Comparison of ENCODE assay signal across 15 mouse cellular contexts in genomic region chr3:95682878-95683277, GRCm38 (mm10). TPM values are rescaled to one million over a fixed set of nuclear protein-coding genes. Genes with fewer than 3 reads are reported as not detected.
A peak's percentile ranks its signal among the peaks of the same experiment; 100 is the strongest.
DNase-seq lines count a peak whose midpoint lies in the region; TF ChIP-seq lines count a peak whose summit lies in the region.
"Had no signal": no experiment of that assay in that cellular context is flagged by ENCODE, and none has a peak within 500 bp of the region (broad histone marks: within the 10 kb centered on the region; RNA-seq: fewer than 3 reads in every experiment).

No protein-coding gene starts in this region.

- 56% methylated on average over 5 of the region's 5 CpGs for WGBS in heart, embryonic 10.5 days

- H3K4me3 ChIP-seq in heart, embryonic 10.5 days: no peak overlapping the region
- H3K4me3 ChIP-seq in layer of hippocampus, adult 2 months: no peak overlapping the region
- H3K4me3 ChIP-seq: forebrain, embryonic 10.5 days; hindbrain, embryonic 13.5 days; limb, embryonic 13.5 days had no signal

- peaks cover 81% of the 10 kb centered on the region for H3K4me1 ChIP-seq in heart, embryonic 10.5 days

- no peaks in the 10 kb centered on the region for H3K27me3 ChIP-seq in heart, embryonic 10.5 days (ENCODE audit: insufficient read depth, poor library complexity, severe bottlenecking)
- H3K27me3 ChIP-seq: limb, embryonic 13.5 days had no signal

- H3K9me3 ChIP-seq in heart, embryonic 10.5 days: no peaks in the 10 kb centered on the region
- H3K9me3 ChIP-seq: forebrain, embryonic 10.5 days; hindbrain, embryonic 13.5 days; limb, embryonic 13.5 days had no signal

- no peak for DNase-seq in heart, embryonic 10.5 days (ENCODE audit: low spot score)
- no peak for DNase-seq in heart, adult 9 months (ENCODE audit: low spot score in 2 of 2)
- DNase-seq in layer of hippocampus, adult 2 months (ENCODE audit: low spot score in 2 of 2): no peak
- DNase-seq in layer of hippocampus, postnatal 10 days (ENCODE audit: low spot score in 2 of 2): no peak
- DNase-seq in ES-CJ7 (ENCODE audit: low read depth, low spot score): peak; percentile 46
- DNase-seq in induced T-regulatory cell, adult 2 months (ENCODE audit: low read depth): peak; percentile 22
- DNase-seq in cerebellum, adult 9-10 months: no peak
- DNase-seq: adrenal gland, postnatal 25 days; cerebellum, adult 11-12 months; cerebellum, postnatal 25 days; forebrain, postnatal 0 days; retina, postnatal 1 day had no signal

- peak overlapping the region; percentile 67; the same call in 1 of the 2 replicates for H3K27ac ChIP-seq in heart, embryonic 10.5 days
- no peak overlapping the region for H3K27ac ChIP-seq in layer of hippocampus, adult 2 months
- H3K27ac ChIP-seq: hindbrain, embryonic 13.5 days had no signal

- H3K36me3 ChIP-seq in heart, embryonic 10.5 days: 0 out of 2 replicates have a peak, but pooled peaks cover 3% of the 10 kb centered on the region
- H3K36me3 ChIP-seq: hindbrain, embryonic 13.5 days had no signal

- peak; percentile 20 for TF ChIP-seq CTCF in layer of hippocampus, adult 2 months (conservative IDR thresholded peaks at IDR 0.05)

RNA-seq across cellular contexts. Expression of gene Adamtsl4, which starts 4.8 kb away (rescaled TPM):
- 4.2 and 5.7 TPM in 2 replicates for polyA plus RNA-seq in heart, embryonic 10.5 days (2016; fragmentation: Nextera tagmentation; extraction: Ambion mirVana)
- total RNA-seq in layer of hippocampus, adult 2 months (2021): 1 to 10 TPM; 7.0 to 7.9 TPM
- total RNA-seq in layer of hippocampus, postnatal 10 days (2021): under 1 TPM; 0.69 to 0.94 TPM

RNA-seq across cellular contexts. Expression of gene Mcl1, which starts 24.3 kb away (rescaled TPM):
- 37.7 and 50.2 TPM in 2 replicates for polyA plus RNA-seq in heart, embryonic 10.5 days (2016; fragmentation: Nextera tagmentation; extraction: Ambion mirVana)
- 10 to 100 TPM; 49.6 to 55.2 TPM for total RNA-seq in layer of hippocampus, adult 2 months (2021)
- 10 to 100 TPM; 68.0 TPM for total RNA-seq in layer of hippocampus, postnatal 10 days (2021)

RNA-seq across cellular contexts. Expression of gene Ecm1, which starts 56.5 kb away (rescaled TPM):
- 76.8 and 109 TPM in 2 replicates for polyA plus RNA-seq in heart, embryonic 10.5 days (2016; fragmentation: Nextera tagmentation; extraction: Ambion mirVana)
- 10 to 100 TPM in 1 of 2 experiments, 1 to 10 TPM in 1; 9.3 to 10.5 TPM for total RNA-seq in layer of hippocampus, adult 2 months (2021)
- total RNA-seq in layer of hippocampus, postnatal 10 days (2021): 10 to 100 TPM in 1 of 2 experiments, 1 to 10 TPM in 1; 9.6 to 11.9 TPM

RNA-seq across cellular contexts. Expression of gene Ensa, which starts 58.1 kb away (rescaled TPM):
- polyA plus RNA-seq in heart, embryonic 10.5 days (2016; fragmentation: Nextera tagmentation; extraction: Ambion mirVana): 59.3 and 67.2 TPM in 2 replicates
- total RNA-seq in layer of hippocampus, adult 2 months (2021): 100 to 1,000 TPM; 302 to 322 TPM
- total RNA-seq in layer of hippocampus, postnatal 10 days (2021): 100 to 1,000 TPM; 220 to 228 TPM

Comparison
In these comparisons a context has a peak if more than half of its experiments do, and no peak if none do; other contexts are left out.
1. RNA of gene Adamtsl4, which starts 4.8 kb away (total RNA-seq): 7.0 to 7.9 TPM in layer of hippocampus, adult 2 months; 0.69 to 0.94 TPM in layer of hippocampus, postnatal 10 days; every median in the first group is over 4 times any median in the second.
2. DNase-seq: peak in ES-CJ7 (single experiment) and induced T-regulatory cell, adult 2 months (single experiment); none in heart, embryonic 10.5 days (single experiment), heart, adult 9 months (0 of 2), layer of hippocampus, adult 2 months (0 of 2), layer of hippocampus, postnatal 10 days (0 of 2) and cerebellum, adult 9-10 months (single experiment).